Mouse (Mus musculus): ENCODE data around the gene Ptpn20.

- no peak for TF ChIP-seq CTCF (IDR thresholded peaks at IDR 0.05; ENCODE audit: control insufficient read depth, insufficient read depth, insufficient replicate concordance, low read depth, low read length)
- TF ChIP-seq POLR2A (IDR thresholded peaks at IDR 0.05; ENCODE audit: control insufficient read depth, low read depth, low read length) = no peak
Observed at GRCm38 (mm10) chr14:33607431-33607830, 18.4 kb downstream of the Ptpn20 start.
